In the genomic region with DNA sequence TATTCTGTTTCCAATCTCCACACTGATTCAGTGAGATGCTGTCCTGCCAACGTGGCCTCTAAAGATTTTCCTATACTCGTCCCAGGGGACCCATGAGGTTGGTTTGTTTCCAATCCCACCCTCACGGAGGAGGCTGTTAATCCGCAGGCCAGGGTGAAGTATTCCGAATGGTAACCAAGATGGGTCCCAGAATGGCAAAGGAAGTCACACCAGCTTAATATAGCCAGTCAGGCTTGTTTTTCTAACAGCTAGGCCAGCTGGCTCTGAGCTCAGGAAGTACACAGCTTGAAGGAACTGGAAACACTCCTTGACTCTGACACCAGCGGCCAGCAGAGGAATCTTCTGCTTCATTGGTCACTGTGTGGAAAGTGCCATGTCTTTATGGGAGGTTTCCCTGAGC, we compare ENCODE assay signal across 10 mouse cellular contexts. TPM values are rescaled to one million over a fixed set of nuclear protein-coding genes. Genes with fewer than 3 reads are reported as not detected.
DNase-seq lines count a peak whose midpoint lies in the region; ATAC-seq and TF ChIP-seq lines count a peak whose summit lies in the region.
"Had no signal": no experiment of that assay in that cellular context is flagged by ENCODE, and none has a peak within 500 bp of the region (broad histone marks: within the 10 kb centered on the region; RNA-seq: fewer than 3 reads in every experiment).

No protein-coding gene starts in this region.

- 56% methylated on average over 6 of the region's 6 CpGs for WGBS in lung, embryonic 16.5 days
- 71% methylated on average over 6 of the region's 6 CpGs for WGBS in forebrain, postnatal 0 days

- no peak overlapping the region for H3K9ac ChIP-seq in lung, embryonic 16.5 days (ENCODE audit: low read length)
- H3K9ac ChIP-seq in forebrain, postnatal 0 days: no peak overlapping the region
- H3K9ac ChIP-seq: embryonic facial prominence, embryonic 15.5 days had no signal

- H3K4me1 ChIP-seq in lung, embryonic 16.5 days (replicated peaks; ENCODE audit: control insufficient read depth, insufficient read depth, low read length): peaks cover 3% of the 10 kb centered on the region; the same call in 1 of the 2 replicates
- no peaks in the 10 kb centered on the region for H3K4me1 ChIP-seq in forebrain, postnatal 0 days (ENCODE audit: insufficient read depth)
- H3K4me1 ChIP-seq: embryonic facial prominence, embryonic 15.5 days had no signal

- intact Hi-C loops in left cerebral cortex, postnatal 4 days (cut with DNase I): no loop called here

- H3K4me2 ChIP-seq in lung, embryonic 16.5 days (ENCODE audit: low read depth, low read length): no peak overlapping the region
- H3K4me2 ChIP-seq in forebrain, postnatal 0 days (ENCODE audit: low read depth): no peak overlapping the region
- H3K4me2 ChIP-seq: embryonic facial prominence, embryonic 15.5 days had no signal

- H3K36me3 ChIP-seq in lung, embryonic 16.5 days (ENCODE audit: control insufficient read depth, insufficient read depth, low read length): no peaks in the 10 kb centered on the region
- H3K36me3 ChIP-seq in forebrain, postnatal 0 days (ENCODE audit: insufficient read depth): no peaks in the 10 kb centered on the region
- H3K36me3 ChIP-seq: embryonic facial prominence, embryonic 15.5 days had no signal

- H3K9me3 ChIP-seq in lung, embryonic 16.5 days (ENCODE audit: control insufficient read depth, low read length): no peaks in the 10 kb centered on the region
- H3K9me3 ChIP-seq in forebrain, postnatal 0 days (ENCODE audit: low read length): no peaks in the 10 kb centered on the region
- H3K9me3 ChIP-seq: embryonic facial prominence, embryonic 15.5 days had no signal

- H3K4me3 ChIP-seq in lung, embryonic 16.5 days (ENCODE audit: low read length): no peak overlapping the region
- no peak overlapping the region for H3K4me3 ChIP-seq in forebrain, postnatal 0 days (ENCODE audit: low read depth, low read length)
- H3K4me3 ChIP-seq: embryonic facial prominence, embryonic 15.5 days had no signal

- 0 out of 2 replicates have a peak, but pooled peaks have one; percentile 25 for ATAC-seq in granulocyte monocyte progenitor cell, adult 5-6 weeks (replicated peaks; ENCODE audit: poor library complexity, severe bottlenecking)
- ATAC-seq in lung, embryonic 16.5 days (ENCODE audit: low read depth): peak; percentile 34; the same call in 1 of the 2 replicates
- ATAC-seq in forebrain, postnatal 0 days: no peak

- no peaks in the 10 kb centered on the region for H3K27me3 ChIP-seq in lung, embryonic 16.5 days (ENCODE audit: control insufficient read depth, insufficient read depth, low read depth, low read length)
- no peaks in the 10 kb centered on the region for H3K27me3 ChIP-seq in forebrain, postnatal 0 days (ENCODE audit: insufficient read depth, low read length)
- H3K27me3 ChIP-seq: embryonic facial prominence, embryonic 15.5 days had no signal

- no peak overlapping the region for H3K27ac ChIP-seq in lung, embryonic 16.5 days (ENCODE audit: low read length)
- no peak overlapping the region for H3K27ac ChIP-seq in forebrain, postnatal 0 days (ENCODE audit: low read depth, low read length)
- H3K27ac ChIP-seq: embryonic facial prominence, embryonic 15.5 days had no signal

- peak; percentile 61 for DNase-seq in left cerebral cortex, postnatal 4 days
- no peak for DNase-seq in left cerebral cortex, adult 11 months (ENCODE audit: low spot score)
- DNase-seq in cerebellum, adult 11 months: peak; percentile 52
- DNase-seq in frontal cortex, postnatal 25 days (ENCODE audit: low spot score in 2 of 2): no peak
- no peak for DNase-seq in urinary bladder, postnatal 25 days (ENCODE audit: low spot score)
- no peak for DNase-seq in forebrain, postnatal 0 days

- no peak for TF ChIP-seq CTCF in forebrain, postnatal 0 days (IDR thresholded peaks at IDR 0.05; ENCODE audit: low read depth)

RNA-seq across cellular contexts. Expression of a gene that starts 42.5 kb away (rescaled TPM):
- total RNA-seq in left cerebral cortex, postnatal 4 days (2021): 10 to 100 TPM; 31.8 to 33.9 TPM
- 62.4 and 64.9 TPM in 2 replicates for total RNA-seq in granulocyte monocyte progenitor cell, adult 5-6 weeks (2014; fragmentation: Nextera tagmentation)
- total RNA-seq in granulocyte monocyte progenitor cell, adult 5-6 weeks (2017): 110 and 131 TPM in 2 replicates
- polyA plus RNA-seq in lung, embryonic 16.5 days (2015; fragmentation: Nextera tagmentation; extraction: Ambion mirVana): 50.3 and 54.3 TPM in 2 replicates
- total RNA-seq in forebrain, postnatal 0 days (2014; rRNA removed): 35.7 and 43.4 TPM in 2 replicates
- polyA plus RNA-seq in forebrain, postnatal 0 days (2015; fragmentation: Nextera tagmentation; extraction: Ambion mirVana): 33.5 and 40.0 TPM in 2 replicates

RNA-seq across cellular contexts. Expression of a gene that starts 43.1 kb away (rescaled TPM):
- 10 to 100 TPM; 14.5 to 15.5 TPM for total RNA-seq in left cerebral cortex, postnatal 4 days (2021)
- total RNA-seq in granulocyte monocyte progenitor cell, adult 5-6 weeks (2014; fragmentation: Nextera tagmentation): 26.3 and 35.0 TPM in 2 replicates
- total RNA-seq in granulocyte monocyte progenitor cell, adult 5-6 weeks (2017): 26.5 and 31.4 TPM in 2 replicates
- polyA plus RNA-seq in lung, embryonic 16.5 days (2015; fragmentation: Nextera tagmentation; extraction: Ambion mirVana): 21.0 and 21.3 TPM in 2 replicates
- total RNA-seq in forebrain, postnatal 0 days (2014; rRNA removed): 10.1 and 11.8 TPM in 2 replicates
- polyA plus RNA-seq in forebrain, postnatal 0 days (2015; fragmentation: Nextera tagmentation; extraction: Ambion mirVana): 3.5 and 5.5 TPM in 2 replicates

RNA-seq across cellular contexts. Expression of a gene that starts 53.8 kb away (rescaled TPM):
- under 1 TPM; 0.16 to 0.18 TPM for total RNA-seq in left cerebral cortex, postnatal 4 days (2021)
- total RNA-seq in granulocyte monocyte progenitor cell, adult 5-6 weeks (2014; fragmentation: Nextera tagmentation): not detected in 2 replicates
- not detected in 2 replicates for total RNA-seq in granulocyte monocyte progenitor cell, adult 5-6 weeks (2017)
- polyA plus RNA-seq in lung, embryonic 16.5 days (2015; fragmentation: Nextera tagmentation; extraction: Ambion mirVana): 1.2 and 1.6 TPM in 2 replicates
- 0.43 TPM in 1 of 2 replicates, not detected in the other for total RNA-seq in forebrain, postnatal 0 days (2014; rRNA removed)
- polyA plus RNA-seq in forebrain, postnatal 0 days (2015; fragmentation: Nextera tagmentation; extraction: Ambion mirVana): 0.13 TPM in 1 of 2 replicates, not detected in the other
- total RNA-seq: hematopoietic stem cell, adult 5-6 weeks had no signal

Comparison
In these comparisons a context has a peak if more than half of its experiments do, and no peak if none do; other contexts are left out.
1. DNase-seq: peak in left cerebral cortex, postnatal 4 days (single experiment) and cerebellum, adult 11 months (single experiment); none in left cerebral cortex, adult 11 months (single experiment), frontal cortex, postnatal 25 days (0 of 2), urinary bladder, postnatal 25 days (single experiment) and forebrain, postnatal 0 days (single experiment).